Mouse (Mus musculus): ENCODE measurements around the gene Klf2. TPM values are rescaled to one million over a fixed set of nuclear protein-coding genes. Genes with fewer than 3 reads are reported as not detected.

Klf2 gene
- 10.1 and 10.4 TPM in 2 replicates for polyA plus RNA-seq (2015; fragmentation: Nextera tagmentation; extraction: Ambion mirVana)

- H3K4me3 ChIP-seq (ENCODE audit: low read length), result peak within 1 kb of the TSS; percentile 70
- peak within 1 kb of the TSS; percentile 62; the same call in 1 of the 2 replicates for H3K27ac ChIP-seq (ENCODE audit: low read length)
- peak within 1 kb of the TSS; percentile 82 for H3K4me2 ChIP-seq (replicated peaks; ENCODE audit: low read depth, low read length)
- H3K27me3 ChIP-seq (ENCODE audit: insufficient read depth, low read length), result peaks cover 28% of the 10 kb centered on the region
- peaks cover 7% of the 10 kb centered on the region; the same call in 1 of the 2 replicates for H3K4me1 ChIP-seq (ENCODE audit: insufficient read depth, low read length)
- peak within 1 kb of the TSS; percentile 72 for H3K9ac ChIP-seq (replicated peaks; ENCODE audit: low read length)
- under 1% methylated on average over 46 of the region's 46 CpGs for WGBS
- no peaks in the 10 kb centered on the region for H3K9me3 ChIP-seq (ENCODE audit: low read length)
- H3K36me3 ChIP-seq (ENCODE audit: insufficient read depth, low read length), result no peaks in the 10 kb centered on the region
- peak; percentile 98 for ATAC-seq (ENCODE audit: low FRiP score, low TSS enrichment)
Observed at GRCm38 (mm10) chr8:72318801-72319322, at the start of gene Klf2. Gene Klf2, plus strand, starts transcription at chr8:72319033.

- no peak overlapping the region for H3K4me2 ChIP-seq (replicated peaks; ENCODE audit: low read depth, low read length)
- ATAC-seq (ENCODE audit: low FRiP score, low TSS enrichment), result no peak
- no peaks in the 10 kb centered on the region for H3K9me3 ChIP-seq (ENCODE audit: low read length)
- no peaks in the 10 kb centered on the region for H3K36me3 ChIP-seq (ENCODE audit: insufficient read depth, low read length)
- no peak overlapping the region for H3K9ac ChIP-seq (replicated peaks; ENCODE audit: low read length)
- H3K27me3 ChIP-seq (ENCODE audit: insufficient read depth, low read length), result no peaks in the 10 kb centered on the region
- WGBS, result 82% methylated on average over 12 of the region's 12 CpGs
- H3K4me1 ChIP-seq (ENCODE audit: insufficient read depth, low read length), result no peaks in the 10 kb centered on the region
- no peak overlapping the region for H3K27ac ChIP-seq (ENCODE audit: low read length)
- H3K4me3 ChIP-seq (ENCODE audit: low read length), result no peak overlapping the region
Observed at GRCm38 (mm10) chr8:72270606-72271005, 48.2 kb upstream of the Klf2 start.

GRCm38 (mm10) chr8:72271051-72271660 is 47.7 kb upstream of the Klf2 start:
- no peak overlapping the region for H3K9ac ChIP-seq (replicated peaks; ENCODE audit: low read length)
- H3K4me1 ChIP-seq (ENCODE audit: insufficient read depth, low read length), result no peaks in the 10 kb centered on the region
- no peak overlapping the region for H3K27ac ChIP-seq (ENCODE audit: low read length)
- H3K4me3 ChIP-seq (ENCODE audit: low read length), result no peak overlapping the region
- ATAC-seq (ENCODE audit: low FRiP score, low TSS enrichment), result no peak
- H3K36me3 ChIP-seq (ENCODE audit: insufficient read depth, low read length), result no peaks in the 10 kb centered on the region
- no peaks in the 10 kb centered on the region for H3K9me3 ChIP-seq (ENCODE audit: low read length)
- WGBS, result 65% methylated on average over 11 of the region's 11 CpGs
- H3K27me3 ChIP-seq (ENCODE audit: insufficient read depth, low read length), result no peaks in the 10 kb centered on the region
- H3K4me2 ChIP-seq (replicated peaks; ENCODE audit: low read depth, low read length), result no peak overlapping the region

- H3K27ac ChIP-seq (ENCODE audit: low read length), result no peak overlapping the region
- ATAC-seq (ENCODE audit: low FRiP score, low TSS enrichment), result no peak
- H3K4me2 ChIP-seq (replicated peaks; ENCODE audit: low read depth, low read length), result no peak overlapping the region
- no peaks in the 10 kb centered on the region for H3K4me1 ChIP-seq (ENCODE audit: insufficient read depth, low read length)
- no peaks in the 10 kb centered on the region for H3K27me3 ChIP-seq (ENCODE audit: insufficient read depth, low read length)
- no peaks in the 10 kb centered on the region for H3K9me3 ChIP-seq (ENCODE audit: low read length)
- H3K4me3 ChIP-seq (ENCODE audit: low read length), result no peak overlapping the region
- H3K36me3 ChIP-seq (ENCODE audit: insufficient read depth, low read length), result no peaks in the 10 kb centered on the region
- 55% methylated on average over 3 of the region's 3 CpGs for WGBS
- no peak overlapping the region for H3K9ac ChIP-seq (replicated peaks; ENCODE audit: low read length)
Observed at GRCm38 (mm10) chr8:72271691-72272090, 47.1 kb upstream of the Klf2 start.

GRCm38 (mm10) chr8:72272361-72272760 is 46.5 kb upstream of the Klf2 start:
- ATAC-seq (ENCODE audit: low FRiP score, low TSS enrichment), result peak; percentile 54; the same call in 1 of the 2 replicates
- no peaks in the 10 kb centered on the region for H3K27me3 ChIP-seq (ENCODE audit: insufficient read depth, low read length)
- no peak overlapping the region for H3K4me3 ChIP-seq (ENCODE audit: low read length)
- no peak overlapping the region for H3K27ac ChIP-seq (ENCODE audit: low read length)
- no peaks in the 10 kb centered on the region for H3K9me3 ChIP-seq (ENCODE audit: low read length)
- H3K4me1 ChIP-seq (ENCODE audit: insufficient read depth, low read length), result no peaks in the 10 kb centered on the region
- no peak overlapping the region for H3K9ac ChIP-seq (replicated peaks; ENCODE audit: low read length)
- 32% methylated on average over 3 of the region's 3 CpGs for WGBS
- no peaks in the 10 kb centered on the region for H3K36me3 ChIP-seq (ENCODE audit: insufficient read depth, low read length)
- H3K4me2 ChIP-seq (replicated peaks; ENCODE audit: low read depth, low read length), result no peak overlapping the region

- ATAC-seq (ENCODE audit: low FRiP score, low TSS enrichment), result no peak
- H3K9me3 ChIP-seq (ENCODE audit: low read length), result no peaks in the 10 kb centered on the region
- 71% methylated on average over 1 of the region's 1 CpGs for WGBS
Observed at GRCm38 (mm10) chr8:72273111-72273770, 45.6 kb upstream of the Klf2 start.

GRCm38 (mm10) chr8:72273807-72274206 is 45.0 kb upstream of the Klf2 start:
- Histone ChIP-seq H3K9me3 (ENCODE audit: low read length) (no peaks in the 10 kb centered on the region), H3K9ac (replicated peaks; ENCODE audit: low read length) (no peak overlapping the region), H3K4me2 (replicated peaks; ENCODE audit: low read depth, low read length) (no peak overlapping the region), H3K4me3 (ENCODE audit: low read length) (no peak overlapping the region), H3K27me3 (ENCODE audit: insufficient read depth, low read length) (no peaks in the 10 kb centered on the region), H3K27ac (ENCODE audit: low read length) (no peak overlapping the region), H3K4me1 (ENCODE audit: insufficient read depth, low read length) (no peaks in the 10 kb centered on the region), H3K36me3 (ENCODE audit: insufficient read depth, low read length) (no peaks in the 10 kb centered on the region)
- WGBS, result 73% methylated on average over 5 of the region's 5 CpGs
- no peak for ATAC-seq (ENCODE audit: low FRiP score, low TSS enrichment)

More at GRCm38 (mm10) chr8:72273111-72273770, 45.6 kb upstream of the Klf2 start:
- Histone ChIP-seq H3K9ac (replicated peaks; ENCODE audit: low read length) (no peak overlapping the region), H3K27me3 (ENCODE audit: insufficient read depth, low read length) (no peaks in the 10 kb centered on the region), H3K27ac (ENCODE audit: low read length) (no peak overlapping the region), H3K4me3 (ENCODE audit: low read length) (no peak overlapping the region), H3K4me1 (ENCODE audit: insufficient read depth, low read length) (no peaks in the 10 kb centered on the region), H3K36me3 (ENCODE audit: insufficient read depth, low read length) (no peaks in the 10 kb centered on the region), H3K4me2 (replicated peaks; ENCODE audit: low read depth, low read length) (no peak overlapping the region)

- H3K27ac ChIP-seq (ENCODE audit: low read length), result no peak overlapping the region
Observed at GRCm38 (mm10) chr8:72277244-72277643, 41.6 kb upstream of the Klf2 start.

GRCm38 (mm10) chr8:72279151-72279550 is 39.7 kb upstream of the Klf2 start:
- Histone ChIP-seq H3K27ac (ENCODE audit: low read length) (no peak overlapping the region), H3K27me3 (ENCODE audit: insufficient read depth, low read length) (no peaks in the 10 kb centered on the region), H3K9me3 (ENCODE audit: low read length) (no peaks in the 10 kb centered on the region), H3K4me2 (replicated peaks; ENCODE audit: low read depth, low read length) (no peak overlapping the region), H3K4me3 (ENCODE audit: low read length) (no peak overlapping the region), H3K36me3 (ENCODE audit: insufficient read depth, low read length) (no peaks in the 10 kb centered on the region), H3K9ac (replicated peaks; ENCODE audit: low read length) (no peak overlapping the region), H3K4me1 (ENCODE audit: insufficient read depth, low read length) (no peaks in the 10 kb centered on the region)
- ATAC-seq (ENCODE audit: low FRiP score, low TSS enrichment), result no peak
- WGBS, result 80% methylated on average over 7 of the region's 7 CpGs

More at GRCm38 (mm10) chr8:72277244-72277643, 41.6 kb upstream of the Klf2 start:
- no peak overlapping the region for H3K4me3 ChIP-seq (ENCODE audit: low read length)
- no peaks in the 10 kb centered on the region for H3K4me1 ChIP-seq (ENCODE audit: insufficient read depth, low read length)
- no peaks in the 10 kb centered on the region for H3K36me3 ChIP-seq (ENCODE audit: insufficient read depth, low read length)
- whole genome bisulfite sequencing, result 71% methylated on average over 3 of the region's 3 CpGs
- H3K9ac ChIP-seq (replicated peaks; ENCODE audit: low read length), result no peak overlapping the region
- no peak overlapping the region for H3K4me2 ChIP-seq (replicated peaks; ENCODE audit: low read depth, low read length)
- H3K9me3 ChIP-seq (ENCODE audit: low read length), result no peaks in the 10 kb centered on the region
- no peaks in the 10 kb centered on the region for H3K27me3 ChIP-seq (ENCODE audit: insufficient read depth, low read length)
- no peak for ATAC-seq (ENCODE audit: low FRiP score, low TSS enrichment)

- no peak overlapping the region for H3K4me2 ChIP-seq (replicated peaks; ENCODE audit: low read depth, low read length)
- no peaks in the 10 kb centered on the region for H3K4me1 ChIP-seq (ENCODE audit: insufficient read depth, low read length)
- no peak overlapping the region for H3K9ac ChIP-seq (replicated peaks; ENCODE audit: low read length)
- H3K36me3 ChIP-seq (ENCODE audit: insufficient read depth, low read length), result no peaks in the 10 kb centered on the region
- ATAC-seq (ENCODE audit: low FRiP score, low TSS enrichment), result peak; percentile 69
- H3K27me3 ChIP-seq (ENCODE audit: insufficient read depth, low read length), result no peaks in the 10 kb centered on the region
- 0 out of 2 replicates have a peak overlapping the region, but pooled peaks have one; percentile 41 for H3K27ac ChIP-seq (ENCODE audit: low read length)
- 34% methylated on average over 3 of the region's 3 CpGs for WGBS
- H3K4me3 ChIP-seq (ENCODE audit: low read length), result no peak overlapping the region
- H3K9me3 ChIP-seq (ENCODE audit: low read length), result no peaks in the 10 kb centered on the region
Observed at GRCm38 (mm10) chr8:72281634-72282033, 37.2 kb upstream of the Klf2 start.
